Mouse (Mus musculus) heart, postnatal 4 days (tissue): ENCODE measurements around the gene Klk12. TPM values are rescaled to one million over a fixed set of nuclear protein-coding genes. Genes with fewer than 3 reads are reported as not detected.

ENCODE experiments used
- DNase-seq: peaks from one replicate; pipeline ENCODE4 v3.0.0; 2021
- total RNA-seq, 2 experiments: library from RNA; stranded (reverse); gene quantifications; 2 replicates each; pipeline ENCODE4 v1.2.3; 2021

The Klk12 gene
- total RNA-seq, 2 experiments from 2014 or later: not detected

DNA sequence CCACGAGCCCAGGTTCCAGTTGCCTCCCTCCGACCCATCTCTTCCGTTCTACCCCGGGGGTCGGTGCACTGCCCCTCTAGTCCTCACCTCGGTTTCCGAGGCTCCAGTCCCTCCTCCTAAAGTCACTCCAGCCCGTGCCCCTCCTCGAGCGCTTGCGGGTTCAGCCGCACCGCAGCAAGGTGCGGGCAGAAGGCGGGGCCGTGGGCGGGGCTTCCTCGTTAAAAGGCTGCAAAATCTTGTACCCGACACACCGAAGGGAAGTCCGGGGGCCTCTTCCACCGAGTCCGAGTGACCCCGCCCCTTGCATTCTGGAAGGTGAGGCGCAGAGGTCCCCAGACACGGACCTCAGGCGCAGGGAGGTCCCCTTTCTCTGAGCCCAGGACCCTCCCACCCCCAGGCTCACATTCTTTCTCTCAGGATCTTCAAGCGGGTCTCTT is 28.7 kb downstream of the Klk12 start, which contains the start of gene Klk8:
Gene Klk8, plus strand, starts transcription at position 245 of the 437 bp plus-strand sequence.
- no peak for DNase-seq

DNA sequence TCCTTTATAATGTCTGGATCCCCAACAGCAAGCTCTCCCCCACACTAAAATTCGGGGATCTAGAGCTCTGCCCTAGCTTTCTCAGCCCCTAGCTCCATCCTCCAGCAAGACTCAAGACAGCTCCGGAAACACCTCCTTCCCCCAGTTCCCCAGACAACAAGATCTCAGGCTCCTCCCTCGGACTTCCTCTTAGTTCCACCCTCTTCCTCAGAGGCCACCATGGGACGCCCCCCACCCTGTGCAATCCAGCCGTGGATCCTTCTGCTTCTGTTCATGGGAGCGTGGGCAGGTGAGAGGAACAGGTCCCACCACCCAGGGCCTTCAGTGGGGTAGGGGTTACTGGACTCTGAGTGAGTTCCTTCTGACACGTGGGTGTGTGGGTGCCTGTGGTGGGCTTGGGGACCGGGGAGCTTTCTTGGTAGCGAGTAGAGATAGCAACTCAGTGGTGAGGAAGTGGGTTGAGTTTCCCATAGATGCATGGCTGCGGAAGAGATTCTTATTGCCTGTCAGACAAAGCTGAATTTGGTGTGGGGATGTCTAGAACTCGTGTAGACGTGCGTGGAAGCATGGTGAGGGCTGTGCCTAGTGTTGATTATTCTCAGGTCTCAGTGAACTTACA is 29.3 kb downstream of the Klk12 start:
- no peak for DNase-seq

- no peak for DNase-seq
Observed at GRCm38 (mm10) chr7:43799876-43800275, 31.2 kb downstream of the Klk12 start.

- no peak for DNase-seq
Observed at GRCm38 (mm10) chr7:43810994-43811393, 42.3 kb downstream of the Klk12 start, which contains the start of gene Klk7. Gene Klk7, plus strand, starts transcription at chr7:43811294.

- no peak for DNase-seq
Observed at GRCm38 (mm10) chr7:43815211-43815610, 46.5 kb downstream of the Klk12 start.

DNA sequence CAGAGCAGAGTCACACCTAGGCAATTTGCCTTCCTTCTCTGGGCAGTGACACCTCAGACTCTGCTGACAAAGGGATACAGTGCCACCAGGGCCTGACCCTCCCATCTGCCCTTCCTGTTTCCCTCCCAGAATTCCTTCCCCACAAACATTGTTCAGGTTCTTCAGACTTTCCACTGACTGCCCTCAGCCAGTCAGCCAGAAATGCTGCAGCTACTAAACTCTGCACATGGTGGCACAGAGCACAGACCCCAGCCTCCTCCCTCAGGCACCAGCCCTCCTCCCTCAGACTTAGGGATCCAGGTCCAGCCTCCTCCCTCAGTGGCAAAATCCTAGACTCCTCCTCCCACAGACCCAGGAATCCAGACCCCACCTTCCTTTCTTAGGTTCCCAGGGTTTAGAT is 48.0 kb downstream of the Klk12 start:
- no peak for DNase-seq

DNA sequence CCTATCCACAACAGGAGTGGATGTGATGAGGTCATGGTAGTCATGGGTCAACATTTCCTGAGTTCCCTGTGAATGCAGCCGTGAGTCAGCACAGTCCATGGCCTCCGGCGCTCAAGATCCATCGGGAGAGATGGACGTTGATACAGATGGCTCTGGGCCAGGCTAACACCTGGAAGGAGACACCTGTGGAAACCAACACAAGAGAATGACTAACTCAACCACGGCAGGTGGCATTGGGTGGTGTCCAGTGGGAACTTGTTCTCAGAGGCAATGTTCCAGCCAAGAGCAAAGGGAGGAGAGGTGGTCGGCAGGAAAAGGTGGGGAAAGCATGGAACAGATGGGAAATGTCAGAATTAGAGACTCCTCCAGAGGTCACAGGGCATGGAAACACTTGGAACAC is 52.9 kb downstream of the Klk12 start:
- DNase-seq: no peak

Other genes with a start within 250 kb of the Klk12 start
- 1 to 10 TPM; 1.7 to 2.1 TPM for gene Cd33, start 224.5 kb upstream of the Klk12 start, total RNA-seq
- 1 to 10 TPM; 1.0 to 1.1 TPM for gene Zfp658, start 206.6 kb upstream of the Klk12 start, total RNA-seq
- gene Zfp719, start 189.3 kb upstream of the Klk12 start, total RNA-seq: 1 to 10 TPM; 9.4 to 10.0 TPM
- gene Zfp819, start 161.7 kb upstream of the Klk12 start, total RNA-seq: not detected
- gene Ceacam18, start 134.2 kb upstream of the Klk12 start, total RNA-seq: not detected
- gene Siglece, start 108.7 kb upstream of the Klk12 start, total RNA-seq: under 1 TPM; 0.34 to 0.48 TPM
- 1 to 10 TPM; 4.7 to 5.6 TPM for gene Ctu1, start 96.9 kb upstream of the Klk12 start, total RNA-seq
- gene Klk14, start 78.5 kb upstream of the Klk12 start, total RNA-seq: not detected
- gene Klk13, start 56.3 kb upstream of the Klk12 start, total RNA-seq: not detected
- not detected for gene Klk11, start 5.7 kb downstream of the Klk12 start, total RNA-seq
- gene Klk10, start 12.1 kb downstream of the Klk12 start, total RNA-seq: not detected
- not detected for gene Klk9, start 23.0 kb downstream of the Klk12 start, total RNA-seq
- gene Klk8, start 28.7 kb downstream of the Klk12 start, total RNA-seq: 10 to 100 TPM; 10.6 to 17.4 TPM
- not detected for gene Klk7, start 42.4 kb downstream of the Klk12 start, total RNA-seq
- gene Klk6, start 55.6 kb downstream of the Klk12 start, total RNA-seq: not detected
- gene Klk5, start 73.1 kb downstream of the Klk12 start, total RNA-seq: not detected
- gene Klk4, start 112.3 kb downstream of the Klk12 start, total RNA-seq: not detected
- gene Klk15, start 164.8 kb downstream of the Klk12 start, total RNA-seq: not detected
- not detected for gene Klk1b8, start 181.8 kb downstream of the Klk12 start, total RNA-seq
- not detected for gene Klk1b1, start 197.9 kb downstream of the Klk12 start, total RNA-seq
- gene Klk1b9, start 207.2 kb downstream of the Klk12 start, total RNA-seq: not detected
- gene Klk1b11, start 227.0 kb downstream of the Klk12 start, total RNA-seq: not detected
- gene Klk1b26, start 243.3 kb downstream of the Klk12 start, total RNA-seq: not detected